Mouse (Mus musculus) MEL (cell line): ENCODE data around the gene Eml1. TPM values are rescaled to one million over a fixed set of nuclear protein-coding genes. Genes with fewer than 3 reads are reported as not detected.

Experiments
- DNase-seq: peaks from one replicate; pipeline ENCODE4 v3.0.0; 2011; ENCODE audit warnings: low read depth, low spot score
- H3K27ac ChIP-seq: 2 replicates; pipeline ENCODE4 v1.5.1; 2012; ENCODE audit warnings: low read depth, mild to moderate bottlenecking, control low read depth, low read length, moderate library complexity; ENCODE audit not compliant: control insufficient read depth
- H3K27me3 ChIP-seq, 2 experiments: fragments of 150-350 bp in 1 of 2; sonication (generic) in 1 of 2; 2 replicates each; pipeline ENCODE4 v1.6.1; 2012; ENCODE audit warnings: low read length in 2 of 2, mild to moderate bottlenecking in 2 of 2, improper control_type of control experiment in 1 of 2, moderate library complexity in 1 of 2; ENCODE audit not compliant: insufficient read depth in 2 of 2, control insufficient read depth in 1 of 2
- H3K36me3 ChIP-seq, 2 experiments: 2 replicates each; pipeline ENCODE4 v1.6.1; 2012 to 2014; ENCODE audit warnings: low read length in 2 of 2, improper control_type of control experiment in 1 of 2, inconsistent platforms in 1 of 2, mild to moderate bottlenecking in 1 of 2; ENCODE audit not compliant: insufficient read depth in 2 of 2, control insufficient read depth in 1 of 2
- H3K4me1 ChIP-seq, 2 experiments: fragments of 150-350 bp in 1 of 2; sonication (generic) in 1 of 2; 2 replicates each; pipeline ENCODE4 v1.6.1; 2012; ENCODE audit warnings: low read length in 2 of 2, improper control_type of control experiment in 1 of 2, mild to moderate bottlenecking in 1 of 2; ENCODE audit not compliant: insufficient read depth in 2 of 2, control insufficient read depth in 1 of 2
- H3K4me3 ChIP-seq, 2 experiments: fragments of 150-350 bp in 1 of 2; sonication (generic) in 1 of 2; 2 replicates each; pipeline ENCODE4 v1.5.1; 2012; ENCODE audit warnings: low read depth in 2 of 2, low read length in 2 of 2, mild to moderate bottlenecking in 2 of 2, moderate library complexity in 2 of 2, control low read depth in 1 of 2, improper control_type of control experiment in 1 of 2; ENCODE audit not compliant: control insufficient read depth in 1 of 2, insufficient read depth in 1 of 2
- H3K79me2 ChIP-seq: 2 replicates; pipeline ENCODE4 v1.6.1; 2012; ENCODE audit warnings: mild to moderate bottlenecking, low read length, moderate library complexity; ENCODE audit not compliant: control insufficient read depth, poor library complexity, insufficient read depth
- H3K9ac ChIP-seq: 2 replicates; pipeline ENCODE4 v1.6.1; 2012; ENCODE audit warnings: low read depth, mild to moderate bottlenecking, control low read depth, low read length, moderate library complexity; ENCODE audit not compliant: control insufficient read depth, poor library complexity, severe bottlenecking
- H3K9me3 ChIP-seq: fragments of 150-350 bp; sonication (generic); replicated peaks from 2 replicates; pipeline ENCODE4 v1.6.1; 2012; ENCODE audit warnings: mild to moderate bottlenecking, low read length, improper control_type of control experiment, moderate library complexity; ENCODE audit not compliant: insufficient read depth
- CHD1 ChIP-seq: IDR thresholded peaks from 2 replicates; pipeline ENCODE4 v1.6.1; 2012; ENCODE audit warnings: low read depth, mild to moderate bottlenecking, inconsistent platforms, low read length, improper control_type of control experiment
- E2F4 ChIP-seq: IDR thresholded peaks from 2 replicates; pipeline ENCODE4 v1.6.1; 2011; ENCODE audit warnings: low read depth, low read length, improper control_type of control experiment, borderline replicate concordance
- ELF1 ChIP-seq: IDR thresholded peaks from 2 replicates; pipeline ENCODE4 v1.6.1; 2014; ENCODE audit warnings: low read depth, mild to moderate bottlenecking, inconsistent platforms, low read length, improper control_type of control experiment, moderate library complexity
- EP300 ChIP-seq, 2 experiments: IDR thresholded peaks; 2 replicates each; pipeline ENCODE4 v1.6.1; 2011; ENCODE audit warnings: improper control_type of control experiment in 2 of 2, low read length in 2 of 2, low read depth in 1 of 2, mild to moderate bottlenecking in 1 of 2
- HCFC1 ChIP-seq: IDR thresholded peaks from 2 replicates; pipeline ENCODE4 v1.6.1; 2012; ENCODE audit warnings: low read depth, mild to moderate bottlenecking, inconsistent platforms, low read length, improper control_type of control experiment, moderate library complexity
- JUND ChIP-seq: IDR thresholded peaks from 2 replicates; pipeline ENCODE4 v1.6.1; 2011; ENCODE audit warnings: low read depth, mild to moderate bottlenecking, improper control_type of control experiment, low read length
- MAFK ChIP-seq: IDR thresholded peaks from 2 replicates; pipeline ENCODE4 v1.6.1; 2011; ENCODE audit warnings: low read depth, mild to moderate bottlenecking, low read length, improper control_type of control experiment, borderline replicate concordance
- MAZ ChIP-seq: IDR thresholded peaks from 2 replicates; pipeline ENCODE4 v1.6.1; 2012; ENCODE audit warnings: low read depth, mild to moderate bottlenecking, inconsistent platforms, low read length, improper control_type of control experiment
- NELFE ChIP-seq: IDR thresholded peaks from 2 replicates; pipeline ENCODE4 v1.6.1; 2011; ENCODE audit warnings: low read depth, low read length, improper control_type of control experiment
- NRF1 ChIP-seq: IDR thresholded peaks from 2 replicates; pipeline ENCODE4 v1.6.1; 2014; ENCODE audit warnings: low read depth, mild to moderate bottlenecking, inconsistent platforms, low read length, improper control_type of control experiment, moderate library complexity; ENCODE audit not compliant: poor library complexity, insufficient read depth, severe bottlenecking
- POLR2A ChIP-seq, 2 experiments: IDR thresholded peaks; 2 replicates each; pipeline ENCODE4 v1.6.1; 2011 to 2012; ENCODE audit warnings: low read length in 2 of 2, mild to moderate bottlenecking in 2 of 2, control low read depth in 1 of 2, improper control_type of control experiment in 1 of 2, low read depth in 1 of 2, moderate library complexity in 1 of 2; ENCODE audit not compliant: control insufficient read depth in 1 of 2, insufficient read depth in 1 of 2, poor library complexity in 1 of 2
- POLR2AphosphoS2 ChIP-seq: IDR thresholded peaks from 2 replicates; pipeline ENCODE4 v1.6.1; 2011; ENCODE audit warnings: low read length, improper control_type of control experiment
- POLR2AphosphoS5 ChIP-seq: IDR thresholded peaks from 2 replicates; pipeline ENCODE4 v1.6.1; 2012; ENCODE audit warnings: low read depth, borderline replicate concordance, mild to moderate bottlenecking, inconsistent platforms, low read length, moderate library complexity, mixed read lengths
- RCOR1 ChIP-seq: IDR thresholded peaks from 2 replicates; pipeline ENCODE4 v1.6.1; 2012; ENCODE audit warnings: low read depth, mild to moderate bottlenecking, inconsistent platforms, low read length, improper control_type of control experiment
- SMC3 ChIP-seq: IDR thresholded peaks from 2 replicates; pipeline ENCODE4 v1.6.1; 2011; ENCODE audit warnings: low read depth, low read length, improper control_type of control experiment
- TCF12 ChIP-seq: IDR thresholded peaks from 2 replicates; pipeline ENCODE4 v1.6.1; 2014; ENCODE audit warnings: low read depth, mild to moderate bottlenecking, inconsistent platforms, low read length, improper control_type of control experiment, moderate library complexity
- UBTF ChIP-seq: IDR thresholded peaks from 2 replicates; pipeline ENCODE4 v1.6.1; 2012; ENCODE audit warnings: low read depth, mild to moderate bottlenecking, inconsistent platforms, low read length, improper control_type of control experiment, moderate library complexity, borderline replicate concordance; ENCODE audit not compliant: insufficient read depth
- USF1 ChIP-seq: IDR thresholded peaks from 2 replicates; pipeline ENCODE4 v1.6.1; 2014; ENCODE audit warnings: low read depth, mild to moderate bottlenecking, inconsistent platforms, low read length, improper control_type of control experiment, moderate library complexity
- ZC3H11A ChIP-seq: IDR thresholded peaks from 2 replicates; pipeline ENCODE4 v1.6.1; 2012; ENCODE audit warnings: low read depth, mild to moderate bottlenecking, inconsistent platforms, low read length, improper control_type of control experiment
- ZNF384 ChIP-seq: IDR thresholded peaks from 2 replicates; pipeline ENCODE4 v1.6.1; 2012; ENCODE audit warnings: low read depth, mild to moderate bottlenecking, inconsistent platforms, low read length, improper control_type of control experiment
- polyA plus RNA-seq, 2 experiments: library from polyadenylated mRNA; stranded (reverse) in 1 of 2; unstranded in 1 of 2; fragments of >175 nt in 1 of 2; fragments of >200 nt in 1 of 2; gene quantifications; 2 replicates each; pipeline versions ENCODE4 v1.2.1 to v1.2.4; 2012; ENCODE audit warnings: low replicate concordance in 2 of 2, low read depth in 1 of 2; ENCODE audit not compliant: insufficient read length in 2 of 2, insufficient read depth in 1 of 2, missing spikeins in 1 of 2
- total RNA-seq: library from RNA; depleted of rRNA; stranded (reverse); fragments of 300-350 nt; gene quantifications from 2 replicates; pipeline ENCODE4 v1.2.3, GENCODE M21; 2012

Eml1 gene
- total and polyA plus RNA-seq, 3 experiments, result not detected

DNA sequence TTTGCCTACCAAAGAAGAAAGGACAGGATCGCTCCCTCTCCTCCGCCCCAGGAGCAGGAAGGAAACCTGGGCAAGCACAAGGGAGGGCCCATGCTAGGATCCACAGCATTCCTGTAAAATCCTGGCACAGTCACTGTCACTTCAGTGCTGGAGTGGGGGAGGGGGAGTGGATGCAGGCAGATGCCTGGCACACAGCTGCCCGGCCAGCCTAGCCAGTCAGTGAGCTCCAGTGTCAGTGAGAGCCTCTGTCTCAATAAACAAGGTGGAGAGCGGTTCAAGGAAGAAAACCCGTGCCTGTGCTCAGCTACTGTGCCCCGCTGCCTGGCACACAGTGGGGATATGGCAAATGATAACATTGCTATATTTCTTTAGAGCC is 24.5 kb downstream of the Eml1 start:
- Histone ChIP-seq H3K27me3 (no peaks in the 10 kb centered on the region), H3K4me1 (no peaks in the 10 kb centered on the region), H3K36me3 (no peaks in the 10 kb centered on the region), H3K27ac (no peak overlapping the region), H3K9me3 (no peaks in the 10 kb centered on the region), H3K9ac (no peak overlapping the region), H3K79me2 (no peaks in the 10 kb centered on the region), H3K4me3 (no peak overlapping the region)
- TF ChIP-seq UBTF, result no peak
- TF ChIP-seq HCFC1, result no peak
- TF ChIP-seq POLR2A (IDR thresholded peaks at IDR 0.05; ENCODE audit: control insufficient read depth in 1 of 2, insufficient read depth in 1 of 2, low read depth in 1 of 2, low read length in 2 of 2, poor library complexity in 1 of 2), result no peak
- no peak for TF ChIP-seq SMC3
- no peak for TF ChIP-seq POLR2AphosphoS5
- TF ChIP-seq EP300 (IDR thresholded peaks at IDR 0.05; ENCODE audit: low read depth in 1 of 2, low read length in 2 of 2), result no peak
- no peak for TF ChIP-seq NRF1
- TF ChIP-seq MAFK, result no peak
- TF ChIP-seq RCOR1, result no peak
- TF ChIP-seq JUND, result no peak
- TF ChIP-seq CHD1, result no peak
- DNase-seq, result no peak

DNA sequence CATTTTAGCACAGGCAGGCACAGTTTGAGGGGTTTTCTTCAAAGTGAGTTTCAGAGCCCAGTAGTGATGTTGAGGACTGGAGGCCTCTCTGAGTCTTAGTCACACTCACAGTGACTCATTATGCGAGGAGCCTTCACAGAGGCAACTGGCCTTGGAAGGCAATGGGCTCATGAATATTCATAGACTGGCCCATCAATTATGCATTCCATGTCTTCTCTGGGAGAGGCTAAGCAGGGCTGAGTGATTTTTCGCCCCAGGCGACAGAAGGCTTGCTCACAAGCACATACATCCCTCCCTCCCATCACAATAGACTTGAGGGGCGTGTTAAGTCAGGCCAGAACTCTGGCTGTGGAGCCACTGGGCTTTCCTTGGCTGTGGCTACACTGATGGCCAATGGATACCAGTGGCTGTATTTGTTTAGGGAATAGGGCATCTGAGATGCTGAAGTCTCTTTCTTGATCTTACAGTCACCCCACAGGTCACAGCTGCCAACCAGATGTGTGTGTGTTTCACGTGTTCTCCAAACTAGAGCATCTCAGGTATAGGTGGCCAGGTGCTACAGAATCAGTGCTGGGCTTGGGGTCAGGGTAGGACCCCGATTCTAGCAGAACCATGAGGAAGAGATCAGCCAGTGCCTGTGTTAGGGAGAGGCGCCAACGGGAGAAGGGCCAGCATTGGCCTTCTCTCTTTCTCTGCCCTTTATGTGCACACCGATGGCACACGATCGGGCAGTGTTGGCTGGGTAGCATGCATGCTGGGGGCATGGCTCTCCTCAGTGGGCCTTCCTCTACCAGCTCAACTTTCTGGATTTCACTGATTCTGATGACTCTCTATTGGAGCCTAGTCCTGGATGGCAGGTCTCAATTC is 25.6 kb downstream of the Eml1 start:
- H3K9me3 ChIP-seq, result no peaks in the 10 kb centered on the region
- no peaks in the 10 kb centered on the region for H3K36me3 ChIP-seq
- no peak overlapping the region for H3K27ac ChIP-seq
- H3K79me2 ChIP-seq, result no peaks in the 10 kb centered on the region
- H3K27me3 ChIP-seq, result no peaks in the 10 kb centered on the region
- H3K4me1 ChIP-seq, result no peaks in the 10 kb centered on the region
- no peak for DNase-seq
- TF ChIP-seq TCF12, result no peak
- TF ChIP-seq E2F4, result no peak
- TF ChIP-seq MAZ, result no peak
- TF ChIP-seq NELFE, result no peak
- no peak for TF ChIP-seq ELF1
- TF ChIP-seq ZC3H11A, result no peak
- no peak for TF ChIP-seq CHD1
- TF ChIP-seq ZNF384, result no peak
- no peak for TF ChIP-seq USF1
- TF ChIP-seq MAFK, result no peak
- TF ChIP-seq JUND, result no peak
- TF ChIP-seq POLR2AphosphoS2, result no peak
- TF ChIP-seq, all 39 proteins: peak for 0
- H3K9ac ChIP-seq, result no peak overlapping the region
- H3K4me3 ChIP-seq, result no peak overlapping the region
